Mouse (Mus musculus) midbrain, embryonic 11.5 days (tissue): ENCODE data around the gene Rps8. TPM values are rescaled to one million over a fixed set of nuclear protein-coding genes. Genes with fewer than 3 reads are reported as not detected.
A peak's percentile ranks its signal among the peaks of the same experiment; 100 is the strongest.

ENCODE experiments used
- ATAC-seq: fragments of 200-750 bp; cut with Nextera tagmentation; 2 replicates; pipeline ENCODE4 v1.8.0; 2017; ENCODE audit warnings: moderate TSS enrichment, moderate library complexity; ENCODE audit not compliant: low FRiP score
- DNase-seq: peaks from one replicate; pipeline ENCODE4 v3.0.0; 2015; ENCODE audit warnings: low spot score; ENCODE audit errors: missing footprints
- H3K27ac ChIP-seq: fragments of 300-500 bp; sonication (generic); 2 replicates; pipeline ENCODE4 v1.5.1; 2014; ENCODE audit warnings: low read depth, low read length
- H3K27me3 ChIP-seq: fragments of 300-500 bp; sonication (generic); 2 replicates; pipeline ENCODE4 v1.6.1; 2014; ENCODE audit warnings: mild to moderate bottlenecking, low read length, moderate library complexity, mixed read lengths; ENCODE audit not compliant: control insufficient read depth, insufficient read depth
- H3K36me3 ChIP-seq: fragments of 300-500 bp; sonication (generic); 2 replicates; pipeline ENCODE4 v1.6.1; 2014; ENCODE audit warnings: mild to moderate bottlenecking, low read length, moderate library complexity, mixed read lengths; ENCODE audit not compliant: control insufficient read depth, insufficient read depth
- H3K4me1 ChIP-seq: fragments of 300-500 bp; sonication (generic); 2 replicates; pipeline ENCODE4 v1.6.1; 2014; ENCODE audit warnings: low read length; ENCODE audit not compliant: control insufficient read depth, insufficient read depth
- H3K4me2 ChIP-seq: fragments of 300-500 bp; sonication (generic); 2 replicates; pipeline ENCODE4 v1.6.1; 2014; ENCODE audit warnings: mild to moderate bottlenecking, moderate library complexity
- H3K4me3 ChIP-seq: fragments of 300-500 bp; sonication (generic); 2 replicates; pipeline ENCODE4 v1.5.1; 2014; ENCODE audit warnings: low read depth, low read length
- H3K9ac ChIP-seq: fragments of 300-500 bp; sonication (generic); 2 replicates; pipeline ENCODE4 v1.6.1; 2014; ENCODE audit warnings: low read length
- H3K9me3 ChIP-seq: fragments of 300-500 bp; sonication (generic); 2 replicates; pipeline ENCODE4 v1.6.1; 2016; ENCODE audit warnings: low read length; ENCODE audit not compliant: control insufficient read depth
- WGBS: fragments of 180-500 bp; shearing (Covaris S2); extraction: QIAGEN DNeasy Blood & Tissue Kit; methylation state at CpG from one replicate; pipeline ENCODE4 v1.1.7; 2014; 5-methylcytosine and 5-hydroxymethylcytosine counted together
- polyA plus RNA-seq: library from polyadenylated mRNA; unstranded; fragments of >200 nt; fragmentation: Nextera tagmentation; extraction: Ambion mirVana; gene quantifications from 2 replicates; pipeline ENCODE4 v1.2.1, GENCODE M21; 2014

The Rps8 gene
- polyA plus RNA-seq, 1 experiment from 2014 or later: 794 TPM

DNA sequence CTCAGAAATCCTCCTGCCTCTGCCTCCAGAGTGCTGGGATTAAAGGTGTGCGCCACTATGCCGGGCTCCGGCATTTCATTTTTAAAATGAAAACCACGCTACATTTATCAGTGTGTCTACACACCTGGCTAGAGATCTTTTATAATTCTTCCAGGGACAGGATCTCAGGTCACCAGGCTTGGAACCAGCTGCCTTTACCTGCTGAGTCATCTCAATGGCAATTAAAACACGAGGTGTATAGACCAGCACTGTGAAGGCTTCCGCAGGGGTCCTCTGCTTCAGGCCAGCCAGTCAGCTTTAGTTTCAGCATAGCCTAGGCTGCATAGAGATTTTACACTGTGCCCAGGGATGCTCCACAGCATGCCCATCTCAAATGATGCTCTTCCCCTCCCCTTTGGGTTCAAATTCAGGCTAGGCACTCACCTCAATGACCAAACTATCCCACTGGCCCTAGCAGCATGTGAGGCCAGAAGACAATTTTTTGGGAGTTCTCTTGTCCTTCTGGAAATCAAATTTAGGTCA is 5.8 kb downstream of the Rps8 start:
- Histone ChIP-seq H3K4me3 (no peak overlapping the region), H3K9me3 (no peaks in the 10 kb centered on the region), H3K4me1 (peaks cover 5% of the 10 kb centered on the region), H3K27me3 (no peaks in the 10 kb centered on the region), H3K36me3 (peaks cover 30% of the 10 kb centered on the region), H3K4me2 (no peak overlapping the region), H3K9ac (no peak overlapping the region), H3K27ac (no peak overlapping the region)
- DNase-seq: no peak
- ATAC-seq: no peak
- WGBS: 90% methylated on average over 6 of the region's 6 CpGs

DNA sequence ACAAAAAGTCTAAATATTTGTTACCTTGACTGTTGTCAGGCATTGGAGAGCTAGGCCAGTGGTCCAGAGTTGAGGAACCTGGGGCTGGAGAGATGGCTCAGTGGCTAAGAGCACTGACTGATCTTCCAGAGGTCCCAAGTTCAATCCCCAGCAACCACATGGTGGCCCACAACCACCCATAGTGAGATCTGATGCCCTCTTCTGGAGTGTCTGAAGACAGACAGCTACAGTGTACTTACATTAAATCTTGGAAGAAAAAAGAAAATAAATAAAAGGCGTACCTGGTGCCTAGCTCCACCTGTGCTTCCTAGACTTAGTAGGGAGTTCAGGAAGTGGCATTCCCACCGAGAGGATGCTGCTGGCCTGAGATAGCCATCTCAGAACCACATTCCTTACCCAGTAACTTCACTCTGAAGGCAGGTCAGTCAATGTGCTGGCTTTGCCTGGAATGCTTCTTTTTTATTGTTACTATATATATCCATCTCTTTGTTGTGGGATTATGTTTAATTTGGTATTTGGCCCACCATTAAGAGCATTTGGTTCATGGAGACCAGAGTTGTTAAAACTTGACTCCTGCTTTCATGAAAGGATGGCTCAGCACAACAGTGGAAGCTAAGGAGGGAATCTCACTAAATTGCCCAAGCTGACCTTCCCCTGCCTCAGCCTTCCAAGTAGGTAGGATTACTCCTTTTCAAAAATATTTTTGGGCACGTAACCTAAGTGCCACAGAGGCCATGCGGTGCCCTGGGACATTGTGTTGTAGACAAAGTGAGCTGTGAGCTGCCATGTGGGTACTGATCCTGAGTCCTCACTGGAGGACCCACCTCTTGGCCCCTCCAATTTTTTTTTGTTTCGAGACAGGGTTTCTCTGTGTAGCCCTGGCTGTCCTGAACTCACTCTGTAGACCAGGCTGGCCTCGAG is 6.5 kb downstream of the Rps8 start:
- no peak overlapping the region for H3K4me2 ChIP-seq
- H3K27ac ChIP-seq: no peak overlapping the region
- H3K9me3 ChIP-seq: no peaks in the 10 kb centered on the region
- ATAC-seq (no peak), DNase-seq (no peak)
- no peaks in the 10 kb centered on the region for H3K27me3 ChIP-seq
- no peaks in the 10 kb centered on the region; the same call in none of the 2 replicates for H3K4me1 ChIP-seq
- 71% methylated on average over 6 of the region's 6 CpGs for WGBS
- no peak overlapping the region for H3K4me3 ChIP-seq
- H3K9ac ChIP-seq: no peak overlapping the region
- H3K36me3 ChIP-seq: peaks cover 30% of the 10 kb centered on the region

DNA sequence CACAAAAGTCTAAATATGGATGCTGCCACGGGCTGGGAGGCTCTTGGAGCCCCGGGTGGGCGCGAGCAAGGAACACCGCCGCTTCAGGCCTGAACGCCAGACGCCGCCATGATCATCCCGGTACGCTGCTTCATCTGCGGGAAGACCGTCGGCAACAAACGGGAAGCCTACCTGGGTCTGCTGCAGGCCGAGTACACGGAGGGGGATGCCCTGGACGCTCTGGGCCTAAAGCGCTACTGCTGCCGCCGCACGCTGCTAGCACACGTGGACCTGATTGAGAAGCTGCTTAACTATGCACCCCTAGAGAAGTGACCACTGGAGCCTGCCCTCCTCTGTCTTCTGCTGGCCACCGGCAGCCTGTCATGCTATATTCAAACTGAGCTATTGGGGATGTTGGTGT is 7.2 kb downstream of the Rps8 start:
- Histone ChIP-seq H3K4me1 (no peaks in the 10 kb centered on the region; the same call in 1 of the 2 replicates), H3K9ac (no peak overlapping the region), H3K36me3 (peaks cover 30% of the 10 kb centered on the region), H3K9me3 (no peaks in the 10 kb centered on the region), H3K4me2 (no peak overlapping the region), H3K4me3 (no peak overlapping the region), H3K27ac (no peak overlapping the region), H3K27me3 (no peaks in the 10 kb centered on the region)
- no peak for DNase-seq
- 0 out of 2 replicates have a peak, but pooled peaks have one; percentile 20 for ATAC-seq
- 74% methylated on average over 24 of the region's 24 CpGs for WGBS

DNA sequence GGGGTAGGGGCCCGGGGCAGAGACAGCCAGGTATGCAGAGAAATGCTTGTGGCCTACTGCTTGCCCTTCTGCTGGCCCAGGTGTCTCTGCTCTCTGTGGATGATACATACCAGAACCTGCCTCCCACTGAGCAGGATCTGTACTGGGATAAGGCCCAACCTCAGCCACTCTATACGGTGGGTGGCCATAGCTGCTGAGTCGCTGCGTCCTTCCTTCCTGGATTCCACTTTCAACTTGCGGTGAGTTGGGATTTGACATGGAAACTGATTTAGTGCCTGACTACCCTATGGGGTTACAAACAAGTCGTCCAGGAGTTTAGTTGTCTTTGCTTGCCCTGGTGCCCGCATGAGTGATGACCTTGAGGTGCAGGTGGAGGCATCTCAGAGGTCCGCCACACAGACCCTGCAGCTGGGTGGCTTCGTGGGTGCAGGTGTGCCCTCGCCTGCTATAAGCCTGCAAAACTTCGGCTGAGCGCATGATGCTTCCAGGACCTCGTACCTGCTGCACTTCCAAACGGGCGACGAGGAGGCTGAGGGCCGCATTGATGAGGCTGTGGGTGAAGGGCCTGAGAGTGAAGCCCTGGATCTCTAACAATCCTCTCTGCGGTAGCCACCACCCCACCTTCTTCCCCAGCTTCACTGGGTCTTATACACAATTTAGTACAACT is 7.9 kb downstream of the Rps8 start:
- no peak for DNase-seq
- no peaks in the 10 kb centered on the region; the same call in 1 of the 2 replicates for H3K4me1 ChIP-seq
- no peak overlapping the region for H3K4me2 ChIP-seq
- WGBS: 86% methylated on average over 18 of the region's 18 CpGs
- H3K36me3 ChIP-seq: peaks cover 25% of the 10 kb centered on the region
- no peak overlapping the region for H3K9ac ChIP-seq
- H3K4me3 ChIP-seq: no peak overlapping the region
- no peaks in the 10 kb centered on the region for H3K9me3 ChIP-seq
- no peaks in the 10 kb centered on the region for H3K27me3 ChIP-seq
- ATAC-seq: no peak
- H3K27ac ChIP-seq: no peak overlapping the region

DNA sequence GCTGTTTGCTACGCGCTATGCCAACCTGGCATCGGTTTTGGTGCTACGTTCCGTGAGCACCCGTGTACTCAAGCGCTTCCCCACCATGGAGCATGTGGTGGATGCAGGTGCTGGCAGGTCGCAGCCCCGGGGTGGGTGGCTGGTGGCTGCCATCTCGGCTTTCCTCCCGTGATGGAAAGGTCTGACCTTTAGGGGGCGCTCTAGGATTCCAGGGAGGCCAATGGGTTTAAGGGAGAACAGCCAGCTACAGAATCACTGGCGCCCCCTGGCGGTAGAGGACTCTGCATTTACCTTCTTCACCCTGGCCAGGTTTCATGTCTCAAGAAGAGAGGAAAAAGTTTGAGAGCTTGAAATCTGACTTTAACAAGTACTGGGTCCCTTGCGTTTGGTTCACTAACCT is 9.9 kb downstream of the Rps8 start:
- peak; percentile 27; the same call in 1 of the 2 replicates for ATAC-seq
- H3K4me2 ChIP-seq: no peak overlapping the region
- H3K9ac ChIP-seq: no peak overlapping the region
- no peak overlapping the region for H3K27ac ChIP-seq
- H3K36me3 ChIP-seq: peaks cover 9% of the 10 kb centered on the region
- H3K27me3 ChIP-seq: no peaks in the 10 kb centered on the region
- H3K4me3 ChIP-seq: no peak overlapping the region
- H3K4me1 ChIP-seq: no peaks in the 10 kb centered on the region
- WGBS: 30% methylated on average over 15 of the region's 15 CpGs
- no peaks in the 10 kb centered on the region for H3K9me3 ChIP-seq
- DNase-seq: peak; percentile 94

DNA sequence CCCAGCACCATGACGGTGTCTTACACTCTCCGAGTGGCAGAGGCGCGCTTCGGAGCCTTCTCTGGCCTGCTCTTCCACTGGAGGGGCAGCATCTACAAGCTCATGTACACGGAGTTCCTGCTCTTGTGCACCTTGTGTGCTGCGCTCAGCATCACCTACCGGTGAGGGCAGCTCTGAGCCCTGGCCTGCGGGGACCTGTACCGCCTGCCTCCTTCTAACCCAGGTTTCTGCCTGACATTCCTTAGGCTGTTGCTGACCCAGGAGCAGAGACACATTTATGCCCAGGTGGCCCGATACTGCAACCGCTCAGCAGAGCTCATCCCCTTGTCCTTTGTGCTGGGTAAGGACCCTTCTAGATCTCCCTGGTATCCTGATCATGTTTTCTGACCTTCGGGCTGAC is 10.8 kb downstream of the Rps8 start:
- H3K9ac ChIP-seq: no peak overlapping the region
- no peaks in the 10 kb centered on the region for H3K9me3 ChIP-seq
- no peak for DNase-seq
- no peak for ATAC-seq
- H3K36me3 ChIP-seq: peaks cover 4% of the 10 kb centered on the region; the same call in 1 of the 2 replicates
- H3K4me1 ChIP-seq: no peaks in the 10 kb centered on the region
- no peak overlapping the region for H3K4me2 ChIP-seq
- no peak overlapping the region for H3K27ac ChIP-seq
- 95% methylated on average over 13 of the region's 13 CpGs for WGBS
- no peak overlapping the region for H3K4me3 ChIP-seq
- no peaks in the 10 kb centered on the region for H3K27me3 ChIP-seq

DNA sequence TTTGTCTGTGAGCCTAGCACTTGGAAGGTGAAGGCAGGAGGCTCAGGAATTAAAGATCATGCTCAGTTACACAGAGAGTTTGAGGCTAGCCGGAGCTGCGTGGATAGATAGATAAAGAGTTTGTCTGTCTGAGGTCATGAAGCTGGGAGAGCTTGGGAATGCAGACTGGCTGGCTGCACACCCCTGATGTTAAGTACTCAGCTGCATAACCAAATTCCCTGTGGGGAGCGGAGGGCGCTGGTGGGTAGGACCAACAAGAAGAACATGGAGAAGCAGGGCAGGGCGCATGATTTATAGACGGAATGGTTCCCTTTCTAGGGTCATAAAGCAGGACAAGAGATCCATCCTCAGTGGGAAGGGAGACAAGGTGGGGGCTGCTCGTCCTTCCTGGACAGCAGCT is 13.0 kb downstream of the Rps8 start:
- DNase-seq (no peak), ATAC-seq (no peak)
- H3K9me3 ChIP-seq: no peaks in the 10 kb centered on the region
- H3K4me2 ChIP-seq: no peak overlapping the region
- no peaks in the 10 kb centered on the region for H3K36me3 ChIP-seq
- no peaks in the 10 kb centered on the region for H3K4me1 ChIP-seq
- no peak overlapping the region for H3K9ac ChIP-seq
- no peak overlapping the region for H3K4me3 ChIP-seq
- no peak overlapping the region for H3K27ac ChIP-seq
- H3K27me3 ChIP-seq: no peaks in the 10 kb centered on the region
- 75% methylated on average over 7 of the region's 7 CpGs for WGBS

DNA sequence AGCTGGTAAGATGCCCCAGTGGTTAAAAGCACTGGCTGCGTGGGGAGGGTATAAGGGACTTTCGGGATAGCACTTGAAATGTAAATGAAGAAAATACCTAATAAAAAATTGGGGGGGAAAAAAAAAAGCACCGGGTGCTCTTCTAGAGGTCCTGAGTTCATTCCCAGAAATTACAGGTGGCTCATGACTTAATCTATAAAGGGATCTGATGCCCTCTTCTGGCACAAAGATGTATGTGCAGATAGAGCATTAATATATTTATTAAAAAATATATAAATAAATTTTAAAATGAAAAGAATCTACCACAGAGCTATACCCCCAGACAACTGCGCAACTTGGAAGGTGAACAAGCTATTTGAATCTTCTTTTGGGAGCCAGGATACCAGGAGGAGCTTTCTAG is 15.4 kb downstream of the Rps8 start:
- ATAC-seq: no peak
- no peaks in the 10 kb centered on the region for H3K9me3 ChIP-seq
- no peaks in the 10 kb centered on the region for H3K4me1 ChIP-seq
- 36% methylated on average over 4 of the region's 4 CpGs for WGBS
- no peaks in the 10 kb centered on the region for H3K36me3 ChIP-seq
- no peak overlapping the region for H3K4me2 ChIP-seq
- no peak overlapping the region for H3K27ac ChIP-seq
- no peak overlapping the region for H3K9ac ChIP-seq
- DNase-seq: peak; percentile 80
- no peak overlapping the region for H3K4me3 ChIP-seq
- H3K27me3 ChIP-seq: no peaks in the 10 kb centered on the region; the same call in 1 of the 2 replicates

DNA sequence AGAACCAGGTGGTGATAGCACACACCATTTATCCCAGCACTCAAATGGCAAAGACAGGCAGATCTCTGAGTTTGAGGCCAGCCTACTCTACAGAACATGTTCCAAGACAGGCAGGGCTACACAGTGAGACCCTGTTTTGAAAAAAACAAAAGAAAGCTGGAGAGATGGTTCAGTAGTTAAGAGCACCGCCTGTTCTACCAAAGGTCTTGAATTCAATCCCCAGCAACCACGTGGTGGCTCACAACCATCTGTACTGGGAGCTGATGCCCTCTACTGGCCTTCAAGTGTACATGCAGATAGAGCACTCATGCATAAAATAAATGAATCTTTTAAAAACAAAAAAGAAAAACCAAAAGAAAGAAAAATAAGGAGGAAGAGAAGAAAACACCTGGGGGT is 16.8 kb downstream of the Rps8 start:
- Histone ChIP-seq H3K27me3 (no peaks in the 10 kb centered on the region; the same call in 1 of the 2 replicates), H3K27ac (no peak overlapping the region), H3K4me2 (no peak overlapping the region), H3K9ac (no peak overlapping the region), H3K4me3 (no peak overlapping the region), H3K4me1 (peaks cover 6% of the 10 kb centered on the region), H3K36me3 (no peaks in the 10 kb centered on the region), H3K9me3 (no peaks in the 10 kb centered on the region)
- ATAC-seq (0 out of 2 replicates have a peak, but pooled peaks have one; percentile 35), DNase-seq (peak; percentile 88)
- 0% methylated on average over 2 of the region's 2 CpGs for WGBS
